Mouse (Mus musculus) brain, embryonic 14.5 days (tissue): ENCODE data around the gene Tapbpl.

Experiments
- CTCF ChIP-seq: fragments of 200-500 bp; IDR thresholded peaks from 2 replicates; pipeline ENCODE4 v1.5.1; 2012; ENCODE audit warnings: inconsistent platforms, mild to moderate bottlenecking, moderate library complexity, borderline replicate concordance; ENCODE audit not compliant: insufficient read depth, insufficient read length; ENCODE audit errors: extremely low read depth
- POLR2A ChIP-seq: fragments of 200-500 bp; IDR thresholded peaks from 2 replicates; pipeline ENCODE4 v1.6.1; 2012; ENCODE audit warnings: mild to moderate bottlenecking, inconsistent platforms, borderline replicate concordance; ENCODE audit not compliant: poor library complexity, insufficient read depth, insufficient read length, severe bottlenecking; ENCODE audit errors: extremely low read depth

DNA sequence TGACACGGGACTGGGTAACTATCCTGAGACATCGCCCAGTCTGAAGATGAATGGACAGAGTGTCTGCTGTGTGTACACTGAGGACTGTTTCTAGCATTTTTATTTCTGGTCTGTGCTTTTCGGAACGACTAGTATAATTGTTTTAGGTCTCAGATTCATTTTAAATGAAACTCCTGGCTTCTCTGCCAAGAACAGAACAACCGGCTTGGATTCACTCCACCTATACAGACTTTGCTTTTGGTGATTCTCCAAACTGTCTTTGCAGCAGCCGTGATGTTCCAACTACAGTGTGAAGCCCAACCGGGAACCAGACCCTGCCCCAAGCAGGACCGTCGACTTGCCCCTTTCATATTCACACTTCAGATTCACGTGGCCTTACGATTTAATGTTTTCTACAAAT, 13.8 kb downstream of the Tapbpl start:
- TF ChIP-seq CTCF = no peak
- TF ChIP-seq POLR2A = no peak
